Mouse (Mus musculus) liver, embryonic 16.5 days (tissue): ENCODE measurements around the gene Dcxr. TPM values are rescaled to one million over a fixed set of nuclear protein-coding genes. Genes with fewer than 3 reads are reported as not detected.
A peak's percentile ranks its signal among the peaks of the same experiment; 100 is the strongest.

Experiments used
- ATAC-seq: fragments of 200-750 bp; cut with Nextera tagmentation; 2 replicates; pipeline ENCODE4 v1.8.0; 2017; ENCODE audit warnings: low read depth, mild to moderate bottlenecking, moderate number of reproducible peaks, moderate library complexity
- H3K27ac ChIP-seq: fragments of 300-500 bp; sonication (generic); 2 replicates; pipeline ENCODE4 v1.5.1; 2014; ENCODE audit warnings: mild to moderate bottlenecking, low read length
- H3K27me3 ChIP-seq: fragments of 300-500 bp; sonication (generic); 2 replicates; pipeline ENCODE4 v1.6.1; 2014; ENCODE audit warnings: low read depth, low read length, mixed read lengths; ENCODE audit not compliant: control insufficient read depth, insufficient read depth
- H3K36me3 ChIP-seq: fragments of 300-500 bp; sonication (generic); 2 replicates; pipeline ENCODE4 v1.6.1; 2014; ENCODE audit warnings: mild to moderate bottlenecking; ENCODE audit not compliant: control insufficient read depth, insufficient read depth
- H3K4me1 ChIP-seq: fragments of 300-500 bp; sonication (generic); 2 replicates; pipeline ENCODE4 v1.6.1; 2014; ENCODE audit warnings: low read depth, low read length, mixed read lengths; ENCODE audit not compliant: control insufficient read depth
- H3K4me2 ChIP-seq: fragments of 300-500 bp; sonication (generic); 2 replicates; pipeline ENCODE4 v1.6.1; 2014; ENCODE audit warnings: low read depth, low read length, mixed read lengths
- H3K4me3 ChIP-seq: fragments of 300-500 bp; sonication (generic); 2 replicates; pipeline ENCODE4 v1.5.1; 2014; ENCODE audit warnings: low read depth, mild to moderate bottlenecking, low read length
- H3K9ac ChIP-seq: fragments of 300-500 bp; sonication (generic); 2 replicates; pipeline ENCODE4 v1.6.1; 2014; ENCODE audit warnings: low read depth, low read length
- H3K9me3 ChIP-seq: fragments of 300-500 bp; sonication (generic); replicated peaks from 2 replicates; pipeline ENCODE4 v1.6.1; 2016; ENCODE audit warnings: low read length; ENCODE audit not compliant: control insufficient read depth
- WGBS: fragments of 180-500 bp; shearing (Covaris S2); extraction: QIAGEN DNeasy Blood & Tissue Kit; methylation state at CpG from one replicate; pipeline ENCODE4 v1.1.7; 2014; ENCODE audit not compliant: insufficient replicate concordance; 5-methylcytosine and 5-hydroxymethylcytosine counted together
- polyA plus RNA-seq: library from polyadenylated mRNA; unstranded; fragments of >200 nt; fragmentation: Nextera tagmentation; extraction: Ambion mirVana; gene quantifications from 2 replicates; pipeline ENCODE4 v1.2.1, GENCODE M21; 2015

The Dcxr gene
- polyA plus RNA-seq, 1 experiment from 2014 or later, result 27.9 TPM

GRCm38 (mm10) chr11:120713580-120714518 lies 13.2 kb downstream of the Dcxr start, which contains the start of the genes Cenpx and Lrrc45:
TSS of gene Cenpx (minus strand) at chr11:120713738.
TSS of gene Lrrc45 (plus strand) at chr11:120713925.
- H3K4me3 ChIP-seq, result peak within 1 kb of the TSS; percentile 72
- H3K9ac ChIP-seq, result peak within 1 kb of the TSS; percentile 75
- H3K4me2 ChIP-seq, result peak within 1 kb of the TSS; percentile 100
- H3K27ac ChIP-seq, result peak within 1 kb of the TSS; percentile 58
- H3K4me1 ChIP-seq, result peaks cover 20% of the 10 kb centered on the region
- H3K36me3 ChIP-seq, result no peaks in the 10 kb centered on the region
- H3K27me3 ChIP-seq, result no peaks in the 10 kb centered on the region
- H3K9me3 ChIP-seq, result no peaks in the 10 kb centered on the region
- ATAC-seq, result peak; percentile 97
- WGBS, result 1% methylated on average over 53 of the region's 53 CpGs

- no peaks in the 10 kb centered on the region for H3K36me3 ChIP-seq
- peak; percentile 5 for ATAC-seq
- WGBS, result under 1% methylated on average over 38 of the region's 38 CpGs
Measured at GRCm38 (mm10) chr11:120712771-120713568, 14.1 kb downstream of the Dcxr start.

GRCm38 (mm10) chr11:120711980-120712604 lies 15.0 kb downstream of the Dcxr start:
- ATAC-seq, result no peak
- H3K4me1 ChIP-seq, result peaks cover 20% of the 10 kb centered on the region
- no peaks in the 10 kb centered on the region for H3K27me3 ChIP-seq
- H3K4me3 ChIP-seq, result no peak overlapping the region
- 68% methylated on average over 8 of the region's 8 CpGs for WGBS
- H3K9me3 ChIP-seq, result no peaks in the 10 kb centered on the region
- no peak overlapping the region for H3K27ac ChIP-seq
- no peak overlapping the region for H3K9ac ChIP-seq
- peak overlapping the region; percentile 100; the same call in 1 of the 2 replicates for H3K4me2 ChIP-seq
- no peaks in the 10 kb centered on the region for H3K36me3 ChIP-seq

More at GRCm38 (mm10) chr11:120712771-120713568, 14.1 kb downstream of the Dcxr start:
- H3K9me3 ChIP-seq, result no peaks in the 10 kb centered on the region
- H3K27ac ChIP-seq, result peak overlapping the region; percentile 58
- H3K9ac ChIP-seq, result peak overlapping the region; percentile 69
- H3K4me3 ChIP-seq, result peak overlapping the region; percentile 72
- H3K27me3 ChIP-seq, result no peaks in the 10 kb centered on the region
- peak overlapping the region; percentile 100 for H3K4me2 ChIP-seq
- H3K4me1 ChIP-seq, result peaks cover 20% of the 10 kb centered on the region

- Histone ChIP-seq H3K27me3 (no peaks in the 10 kb centered on the region), H3K36me3 (no peaks in the 10 kb centered on the region), H3K4me2 (no peak overlapping the region), H3K27ac (no peak overlapping the region), H3K4me3 (no peak overlapping the region), H3K9ac (no peak overlapping the region), H3K4me1 (peaks cover 20% of the 10 kb centered on the region), H3K9me3 (no peaks in the 10 kb centered on the region)
- no peak for ATAC-seq
- WGBS, result 76% methylated on average over 5 of the region's 5 CpGs
Measured at GRCm38 (mm10) chr11:120710672-120711071, 16.4 kb downstream of the Dcxr start.

- Histone ChIP-seq H3K4me1 (peaks cover 16% of the 10 kb centered on the region), H3K4me2 (no peak overlapping the region), H3K9me3 (no peaks in the 10 kb centered on the region), H3K27me3 (no peaks in the 10 kb centered on the region), H3K4me3 (no peak overlapping the region), H3K36me3 (no peaks in the 10 kb centered on the region), H3K9ac (no peak overlapping the region), H3K27ac (no peak overlapping the region)
- no peak for ATAC-seq
- WGBS, result 61% methylated on average over 2 of the region's 2 CpGs
Measured at GRCm38 (mm10) chr11:120709551-120709950, 17.5 kb downstream of the Dcxr start.

GRCm38 (mm10) chr11:120707969-120708368 lies 19.1 kb downstream of the Dcxr start:
- ATAC-seq, result no peak

GRCm38 (mm10) chr11:120707225-120707624 lies 19.9 kb downstream of the Dcxr start:
- Histone ChIP-seq H3K4me2 (no peak overlapping the region), H3K4me3 (no peak overlapping the region), H3K9ac (no peak overlapping the region), H3K27me3 (no peaks in the 10 kb centered on the region), H3K4me1 (no peaks in the 10 kb centered on the region; the same call in none of the 2 replicates), H3K27ac (no peak overlapping the region), H3K9me3 (no peaks in the 10 kb centered on the region), H3K36me3 (no peaks in the 10 kb centered on the region; the same call in 1 of the 2 replicates)
- ATAC-seq, result no peak
- 52% methylated on average over 12 of the region's 12 CpGs for WGBS

More at GRCm38 (mm10) chr11:120707969-120708368, 19.1 kb downstream of the Dcxr start:
- no peaks in the 10 kb centered on the region for H3K27me3 ChIP-seq
- no peaks in the 10 kb centered on the region for H3K9me3 ChIP-seq
- no peaks in the 10 kb centered on the region; the same call in 1 of the 2 replicates for H3K36me3 ChIP-seq
- peaks cover 5% of the 10 kb centered on the region for H3K4me1 ChIP-seq
- 70% methylated on average over 5 of the region's 5 CpGs for WGBS
- no peak overlapping the region for H3K27ac ChIP-seq
- no peak overlapping the region for H3K4me2 ChIP-seq
- no peak overlapping the region for H3K4me3 ChIP-seq
- no peak overlapping the region for H3K9ac ChIP-seq

- 68% methylated on average over 5 of the region's 5 CpGs for WGBS
- Histone ChIP-seq H3K27ac (no peak overlapping the region), H3K4me1 (no peaks in the 10 kb centered on the region; the same call in 1 of the 2 replicates), H3K9me3 (no peaks in the 10 kb centered on the region), H3K4me2 (no peak overlapping the region), H3K27me3 (no peaks in the 10 kb centered on the region), H3K36me3 (no peaks in the 10 kb centered on the region; the same call in 1 of the 2 replicates), H3K9ac (no peak overlapping the region), H3K4me3 (no peak overlapping the region)
- no peak for ATAC-seq
Measured at GRCm38 (mm10) chr11:120706120-120706519, 21.0 kb downstream of the Dcxr start.
